Comparison of ENCODE assay signal across 9 mouse cellular contexts in genomic region chr6:137723898-137724297, GRCm38 (mm10). TPM values are rescaled to one million over a fixed set of nuclear protein-coding genes. Genes with fewer than 3 reads are reported as not detected.
A peak's percentile ranks its signal among the peaks of the same experiment; 100 is the strongest.
DNase-seq lines count a peak whose midpoint lies in the region; ATAC-seq lines count a peak whose summit lies in the region.
"Had no signal": no experiment of that assay in that cellular context is flagged by ENCODE, and none has a peak within 500 bp of the region (broad histone marks: within the 10 kb centered on the region; RNA-seq: fewer than 3 reads in every experiment).

No protein-coding gene starts in this region.

- no peak overlapping the region for H3K9ac ChIP-seq in heart, embryonic 11.5 days (ENCODE audit: low read depth, low read length)
- H3K9ac ChIP-seq in intestine, embryonic 14.5 days (ENCODE audit: low read length), result no peak overlapping the region
- H3K9ac ChIP-seq: limb, embryonic 15.5 days had no signal

- 8% methylated on average over 4 of the region's 4 CpGs for WGBS in heart, embryonic 11.5 days (ENCODE audit: insufficient replicate concordance)
- 8% methylated on average over 4 of the region's 4 CpGs for WGBS in intestine, embryonic 14.5 days

- H3K36me3 ChIP-seq in heart, embryonic 11.5 days (ENCODE audit: control insufficient read depth, insufficient read depth, low read length), result no peaks in the 10 kb centered on the region
- no peaks in the 10 kb centered on the region for H3K36me3 ChIP-seq in intestine, embryonic 14.5 days (ENCODE audit: control insufficient read depth, insufficient read depth, low read length)
- H3K36me3 ChIP-seq: limb, embryonic 15.5 days had no signal

- DNase-seq in heart, adult 8-10 months (ENCODE audit: low spot score), result peak; percentile 65
- peak; percentile 57 for DNase-seq in thymus, postnatal 0 days (ENCODE audit: low spot score)
- DNase-seq in thymus, postnatal 4 days, result no peak
- DNase-seq in intestine, embryonic 14.5 days (ENCODE audit: low spot score), result no peak
- DNase-seq in yolk sac, embryonic 10.5 days (ENCODE audit: low spot score), result no peak

- peaks cover 4% of the 10 kb centered on the region; the same call in 1 of the 2 replicates for H3K27me3 ChIP-seq in heart, embryonic 11.5 days (ENCODE audit: control insufficient read depth, insufficient read depth, low read length)
- no peaks in the 10 kb centered on the region for H3K27me3 ChIP-seq in intestine, embryonic 14.5 days (replicated peaks; ENCODE audit: control insufficient read depth, insufficient read depth, low read length)
- H3K27me3 ChIP-seq: limb, embryonic 15.5 days had no signal

- no peaks in the 10 kb centered on the region for H3K4me1 ChIP-seq in heart, embryonic 11.5 days (ENCODE audit: control insufficient read depth, insufficient read depth, low read length)
- H3K4me1 ChIP-seq in intestine, embryonic 14.5 days (replicated peaks; ENCODE audit: control insufficient read depth, insufficient read depth, low read length), result no peaks in the 10 kb centered on the region
- H3K4me1 ChIP-seq: limb, embryonic 15.5 days had no signal

- no peak overlapping the region for H3K27ac ChIP-seq in heart, embryonic 11.5 days (ENCODE audit: low read depth, low read length)
- H3K27ac ChIP-seq in intestine, embryonic 14.5 days (ENCODE audit: low read depth), result no peak overlapping the region
- H3K27ac ChIP-seq: limb, embryonic 15.5 days had no signal

- no peak overlapping the region for H3K4me2 ChIP-seq in heart, embryonic 11.5 days
- H3K4me2 ChIP-seq in intestine, embryonic 14.5 days (ENCODE audit: low read length), result no peak overlapping the region
- H3K4me2 ChIP-seq: limb, embryonic 15.5 days had no signal

- H3K9me3 ChIP-seq in heart, embryonic 11.5 days (replicated peaks; ENCODE audit: control insufficient read depth, low read length), result no peaks in the 10 kb centered on the region
- no peaks in the 10 kb centered on the region for H3K9me3 ChIP-seq in intestine, embryonic 14.5 days (ENCODE audit: control insufficient read depth, low read length)
- H3K9me3 ChIP-seq: limb, embryonic 15.5 days had no signal

- ATAC-seq in heart, embryonic 11.5 days (replicated peaks; ENCODE audit: insufficient number of reproducible peaks, low FRiP score, low TSS enrichment), result no peak
- peak; percentile 96 for ATAC-seq in common myeloid progenitor, adult 5-6 weeks (replicated peaks; ENCODE audit: low read depth, poor library complexity, severe bottlenecking)
- ATAC-seq in intestine, embryonic 14.5 days (replicated peaks; ENCODE audit: low FRiP score, low TSS enrichment, low read depth), result peak; percentile 60; the same call in 1 of the 2 replicates
- peak; percentile 83 for ATAC-seq in neutrophil, adult 5-6 weeks (ENCODE audit: extremely low read depth, insufficient number of reproducible peaks, low FRiP score, poor library complexity, severe bottlenecking)

- no peak overlapping the region for H3K4me3 ChIP-seq in heart, embryonic 11.5 days (ENCODE audit: low read depth, low read length)
- H3K4me3 ChIP-seq in intestine, embryonic 14.5 days (ENCODE audit: low read depth, low read length), result no peak overlapping the region
- H3K4me3 ChIP-seq: limb, embryonic 15.5 days had no signal

RNA-seq across cellular contexts. Expression of gene Strap, which starts 11.0 kb away (rescaled TPM):
- total RNA-seq in heart, adult 8-10 months (2022), result 10 to 100 TPM; 80.2 to 90.5 (median 84.3) TPM
- 148 and 160 TPM in 2 replicates for polyA plus RNA-seq in heart, embryonic 11.5 days (2014; fragmentation: Nextera tagmentation; extraction: Ambion mirVana)
- 145 and 147 TPM in 2 replicates for polyA plus RNA-seq in thymus, postnatal 0 days (2015; fragmentation: Nextera tagmentation; extraction: Ambion mirVana)
- 255 and 262 TPM in 2 replicates for total RNA-seq in common myeloid progenitor, adult 5-6 weeks (2017)
- 154 and 165 TPM in 2 replicates for polyA plus RNA-seq in intestine, embryonic 14.5 days (2014; fragmentation: Nextera tagmentation; extraction: Ambion mirVana)
- 54.7 and 55.4 TPM in 2 replicates for total RNA-seq in neutrophil, adult 5-6 weeks (2017)

RNA-seq across cellular contexts. Expression of gene Dera, which starts 30.4 kb away (rescaled TPM):
- 10 to 100 TPM in 1 of 4 experiments, 1 to 10 TPM in 3; 3.7 to 11.8 (median 5.5) TPM for total RNA-seq in heart, adult 8-10 months (2022)
- polyA plus RNA-seq in heart, embryonic 11.5 days (2014; fragmentation: Nextera tagmentation; extraction: Ambion mirVana), result 62.5 and 68.5 TPM in 2 replicates
- 120 and 126 TPM in 2 replicates for polyA plus RNA-seq in thymus, postnatal 0 days (2015; fragmentation: Nextera tagmentation; extraction: Ambion mirVana)
- 90.0 and 91.7 TPM in 2 replicates for total RNA-seq in common myeloid progenitor, adult 5-6 weeks (2017)
- polyA plus RNA-seq in intestine, embryonic 14.5 days (2014; fragmentation: Nextera tagmentation; extraction: Ambion mirVana), result 63.8 and 67.1 TPM in 2 replicates
- 20.4 and 26.4 TPM in 2 replicates for total RNA-seq in neutrophil, adult 5-6 weeks (2017)

Comparison
In these comparisons a context has a peak if more than half of its experiments do, and no peak if none do; other contexts are left out.
1. DNase-seq: peak in heart, adult 8-10 months (single experiment) and thymus, postnatal 0 days (single experiment); none in thymus, postnatal 4 days (single experiment), intestine, embryonic 14.5 days (single experiment) and yolk sac, embryonic 10.5 days (single experiment).